Mouse (Mus musculus): Measurements from ENCODE around the gene Dnajb5. TPM values are rescaled to one million over a fixed set of nuclear protein-coding genes. Genes with fewer than 3 reads are reported as not detected.

The Dnajb5 gene
- polyA plus RNA-seq, 1 experiment from 2014 or later, result 7.3 TPM

DNA sequence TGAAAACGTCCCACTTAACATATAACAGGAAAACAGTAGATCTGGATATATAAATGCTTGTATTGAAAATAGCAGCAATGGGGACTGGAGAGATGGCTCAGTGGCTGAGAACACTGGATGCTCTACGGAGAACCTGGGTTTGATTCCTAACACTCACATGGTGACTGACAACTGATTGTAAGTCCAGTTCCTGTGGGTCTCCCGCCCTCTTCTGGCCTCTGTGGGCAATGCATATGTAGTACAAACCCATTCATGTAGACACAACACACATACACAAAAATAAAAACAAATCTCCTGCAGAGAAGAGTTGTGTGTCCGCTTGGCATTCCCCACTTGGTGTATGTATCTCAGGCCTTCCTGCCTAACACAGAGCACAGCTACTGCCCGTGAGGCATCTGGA is 21.4 kb upstream of the Dnajb5 start:
- ATAC-seq (ENCODE audit: insufficient number of reproducible peaks, low FRiP score, low TSS enrichment, low read depth) (no peak), DNase-seq (ENCODE audit: low spot score) (no peak)
- H3K4me2 ChIP-seq (ENCODE audit: low read depth, severe bottlenecking), result no peak overlapping the region
- H3K27ac ChIP-seq (replicated peaks; ENCODE audit: low read depth, low read length), result no peak overlapping the region
- 81% methylated on average over 5 of the region's 5 CpGs for WGBS
- no peaks in the 10 kb centered on the region for H3K27me3 ChIP-seq (ENCODE audit: control insufficient read depth, insufficient read depth, low read length)
- H3K9ac ChIP-seq (ENCODE audit: low read length), result no peak overlapping the region
- H3K36me3 ChIP-seq (ENCODE audit: control insufficient read depth, insufficient read depth, low read length), result no peaks in the 10 kb centered on the region
- no peak overlapping the region for H3K4me3 ChIP-seq (ENCODE audit: low read depth, low read length)
- H3K9me3 ChIP-seq (ENCODE audit: control insufficient read depth, low read length), result no peaks in the 10 kb centered on the region
- H3K4me1 ChIP-seq (ENCODE audit: control insufficient read depth, insufficient read depth, low read length), result no peaks in the 10 kb centered on the region

DNA sequence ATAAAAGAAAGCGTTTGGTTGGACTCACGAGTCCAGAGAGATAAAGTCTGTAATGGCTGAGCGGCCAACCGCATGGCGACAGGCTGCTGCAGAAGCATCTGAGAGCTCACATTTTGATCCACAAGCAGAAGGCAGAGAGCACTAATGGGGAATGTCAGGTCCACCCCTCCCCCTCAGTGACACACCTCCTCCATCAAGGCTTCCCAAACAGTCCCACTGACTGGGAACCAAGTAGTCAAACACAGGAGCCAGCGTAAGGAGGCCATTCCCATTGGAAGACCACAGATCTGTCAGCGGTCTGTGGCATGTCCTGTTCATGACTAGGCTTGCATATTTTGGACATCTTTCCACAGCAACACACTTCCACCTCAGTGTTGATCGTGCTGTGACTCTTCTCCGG is 20.7 kb upstream of the Dnajb5 start:
- Histone ChIP-seq H3K36me3 (ENCODE audit: control insufficient read depth, insufficient read depth, low read length) (no peaks in the 10 kb centered on the region), H3K4me2 (ENCODE audit: low read depth, severe bottlenecking) (no peak overlapping the region), H3K4me3 (ENCODE audit: low read depth, low read length) (no peak overlapping the region), H3K27me3 (ENCODE audit: control insufficient read depth, insufficient read depth, low read length) (no peaks in the 10 kb centered on the region), H3K9me3 (ENCODE audit: control insufficient read depth, low read length) (no peaks in the 10 kb centered on the region), H3K27ac (replicated peaks; ENCODE audit: low read depth, low read length) (no peak overlapping the region), H3K4me1 (ENCODE audit: control insufficient read depth, insufficient read depth, low read length) (no peaks in the 10 kb centered on the region), H3K9ac (ENCODE audit: low read length) (no peak overlapping the region)
- no peak for DNase-seq (ENCODE audit: low spot score)
- no peak for ATAC-seq (ENCODE audit: insufficient number of reproducible peaks, low FRiP score, low TSS enrichment, low read depth)
- WGBS, result 90% methylated on average over 9 of the region's 9 CpGs

DNA sequence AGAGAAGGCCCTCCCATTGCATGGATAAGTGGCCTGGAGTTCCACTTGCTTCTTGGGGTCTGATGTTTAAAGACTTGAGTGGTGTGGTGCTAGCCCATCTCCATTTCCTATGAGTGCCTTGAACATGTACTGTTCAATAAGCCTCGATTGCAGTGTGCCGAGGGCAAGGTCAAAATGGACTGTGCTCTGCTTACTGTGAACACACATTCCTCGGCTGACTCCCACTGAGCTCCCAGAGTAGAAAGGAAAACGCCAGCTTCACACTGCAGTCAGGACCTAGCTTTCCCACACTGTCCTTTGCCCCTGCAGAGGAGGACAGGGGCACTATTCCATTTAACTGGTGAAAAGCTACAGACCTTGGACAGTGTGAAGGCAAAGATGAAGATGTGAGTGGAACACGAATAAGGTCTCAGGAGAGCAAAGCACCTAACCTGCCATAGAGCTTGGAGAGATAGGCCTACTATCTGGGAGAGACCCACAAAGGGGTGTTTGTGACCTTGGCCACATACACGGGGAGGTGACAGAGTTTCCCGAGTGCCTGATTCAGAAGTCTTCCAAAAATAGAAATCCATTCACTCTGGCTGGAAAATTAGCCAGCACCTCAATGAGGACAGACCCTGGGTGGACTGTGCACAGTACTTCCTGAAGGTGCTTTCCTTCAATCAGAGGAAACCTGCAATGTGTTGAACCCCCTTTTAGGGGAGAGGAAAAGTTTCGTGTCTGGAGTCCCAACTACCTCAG is 17.2 kb upstream of the Dnajb5 start:
- no peak overlapping the region for H3K27ac ChIP-seq (replicated peaks; ENCODE audit: low read depth, low read length)
- no peak for DNase-seq (ENCODE audit: low spot score)

DNA sequence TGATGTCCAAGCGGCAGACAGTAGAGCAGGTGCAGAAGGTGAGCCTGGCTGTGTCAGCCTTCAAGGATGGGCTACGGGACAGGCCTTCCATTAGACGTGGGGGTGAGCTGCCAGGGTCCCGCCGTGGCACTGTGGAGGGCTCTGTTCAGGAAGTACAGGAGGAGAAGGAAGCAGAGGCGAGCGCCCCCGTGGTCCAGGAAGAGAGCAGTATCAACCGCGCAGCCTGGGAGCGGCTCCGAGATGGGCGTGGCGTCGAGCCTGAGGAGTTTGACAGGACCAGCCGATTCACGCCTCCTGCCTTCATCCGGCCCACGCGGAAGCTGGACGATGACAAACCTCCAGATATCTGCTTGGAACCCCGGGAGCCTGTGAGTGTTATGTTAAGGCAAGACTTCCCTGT is 16.0 kb upstream of the Dnajb5 start:
- peaks cover 11% of the 10 kb centered on the region for H3K27me3 ChIP-seq (ENCODE audit: control insufficient read depth, insufficient read depth, low read length)
- no peak overlapping the region for H3K4me3 ChIP-seq (ENCODE audit: low read depth, low read length)
- no peak overlapping the region for H3K9ac ChIP-seq (ENCODE audit: low read length)

More for the DNA sequence above, 17.2 kb upstream of the Dnajb5 start:
- no peak overlapping the region for H3K4me2 ChIP-seq (ENCODE audit: low read depth, severe bottlenecking)
- no peak for ATAC-seq (ENCODE audit: insufficient number of reproducible peaks, low FRiP score, low TSS enrichment, low read depth)
- H3K4me1 ChIP-seq (ENCODE audit: control insufficient read depth, insufficient read depth, low read length), result no peaks in the 10 kb centered on the region
- H3K9ac ChIP-seq (ENCODE audit: low read length), result no peak overlapping the region
- no peak overlapping the region for H3K4me3 ChIP-seq (ENCODE audit: low read depth, low read length)
- H3K36me3 ChIP-seq (ENCODE audit: control insufficient read depth, insufficient read depth, low read length), result no peaks in the 10 kb centered on the region
- 70% methylated on average over 8 of the region's 8 CpGs for WGBS
- no peaks in the 10 kb centered on the region for H3K9me3 ChIP-seq (ENCODE audit: control insufficient read depth, low read length)
- peaks cover 3% of the 10 kb centered on the region; the same call in 1 of the 2 replicates for H3K27me3 ChIP-seq (ENCODE audit: control insufficient read depth, insufficient read depth, low read length)

DNA sequence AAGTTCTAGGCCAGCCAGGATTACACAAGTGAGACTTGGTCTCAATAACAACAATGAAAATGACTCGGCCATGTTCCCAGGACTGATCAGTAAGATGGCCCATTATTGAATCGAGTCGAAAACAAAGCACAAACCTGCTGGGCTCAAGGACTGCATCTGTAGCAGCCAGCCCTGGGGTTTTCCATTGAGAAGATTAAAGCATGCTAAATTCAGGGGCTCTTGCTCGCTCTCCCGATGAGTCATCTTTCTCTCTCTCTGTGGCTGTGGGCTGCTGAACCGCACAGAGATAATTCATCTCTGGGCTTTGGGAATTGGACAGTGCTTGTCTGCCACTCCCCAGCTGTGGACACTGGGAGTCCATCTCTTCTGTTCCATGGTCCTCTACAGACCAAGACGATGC is 8.2 kb upstream of the Dnajb5 start:
- Histone ChIP-seq H3K36me3 (ENCODE audit: control insufficient read depth, insufficient read depth, low read length) (no peaks in the 10 kb centered on the region), H3K4me3 (ENCODE audit: low read depth, low read length) (no peak overlapping the region), H3K27me3 (ENCODE audit: control insufficient read depth, insufficient read depth, low read length) (peaks cover 8% of the 10 kb centered on the region; the same call in 1 of the 2 replicates), H3K27ac (replicated peaks; ENCODE audit: low read depth, low read length) (no peak overlapping the region), H3K4me2 (ENCODE audit: low read depth, severe bottlenecking) (no peak overlapping the region), H3K9ac (ENCODE audit: low read length) (no peak overlapping the region), H3K9me3 (ENCODE audit: control insufficient read depth, low read length) (no peaks in the 10 kb centered on the region), H3K4me1 (ENCODE audit: control insufficient read depth, insufficient read depth, low read length) (no peaks in the 10 kb centered on the region)
- 90% methylated on average over 7 of the region's 7 CpGs for WGBS
- no peak for ATAC-seq (ENCODE audit: insufficient number of reproducible peaks, low FRiP score, low TSS enrichment, low read depth)
- no peak for DNase-seq (ENCODE audit: low spot score)

More for the DNA sequence above, 16.0 kb upstream of the Dnajb5 start:
- Histone ChIP-seq H3K4me1 (ENCODE audit: control insufficient read depth, insufficient read depth, low read length) (no peaks in the 10 kb centered on the region), H3K27ac (replicated peaks; ENCODE audit: low read depth, low read length) (no peak overlapping the region), H3K4me2 (ENCODE audit: low read depth, severe bottlenecking) (peak overlapping the region; percentile 28; the same call in 1 of the 2 replicates), H3K9me3 (ENCODE audit: control insufficient read depth, low read length) (no peaks in the 10 kb centered on the region), H3K36me3 (ENCODE audit: control insufficient read depth, insufficient read depth, low read length) (no peaks in the 10 kb centered on the region)
- DNase-seq (ENCODE audit: low spot score), result peak; percentile 63
- 9% methylated on average over 22 of the region's 22 CpGs for WGBS
- no peak for ATAC-seq (ENCODE audit: insufficient number of reproducible peaks, low FRiP score, low TSS enrichment, low read depth)

DNA sequence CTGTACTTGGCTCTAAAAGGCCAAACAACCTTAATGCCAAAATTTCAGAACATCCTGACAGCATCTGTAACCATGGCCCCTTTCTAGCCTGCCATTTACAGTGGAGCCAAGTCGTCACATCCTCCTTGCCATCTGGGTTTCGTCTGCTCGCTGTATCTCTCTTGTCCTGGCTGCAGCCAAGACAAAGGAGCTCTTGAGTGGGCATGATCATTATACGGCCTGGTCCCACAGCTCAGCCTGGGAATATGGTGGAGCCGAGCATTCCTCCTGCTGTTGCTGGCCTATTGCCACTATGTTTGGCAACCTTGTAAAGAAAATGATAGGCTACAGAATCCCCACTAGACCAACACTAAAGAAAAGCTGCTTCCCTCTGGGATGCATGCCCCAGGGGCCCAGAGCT is 6.3 kb upstream of the Dnajb5 start:
- H3K4me3 ChIP-seq (ENCODE audit: low read depth, low read length), result no peak overlapping the region
- no peaks in the 10 kb centered on the region for H3K9me3 ChIP-seq (ENCODE audit: control insufficient read depth, low read length)
- DNase-seq (ENCODE audit: low spot score) (no peak), ATAC-seq (ENCODE audit: insufficient number of reproducible peaks, low FRiP score, low TSS enrichment, low read depth) (no peak)
- H3K27me3 ChIP-seq (ENCODE audit: control insufficient read depth, insufficient read depth, low read length), result 0 out of 2 replicates have a peak, but pooled peaks cover 2% of the 10 kb centered on the region
- 80% methylated on average over 5 of the region's 5 CpGs for WGBS
- peaks cover 2% of the 10 kb centered on the region; the same call in 1 of the 2 replicates for H3K4me1 ChIP-seq (ENCODE audit: control insufficient read depth, insufficient read depth, low read length)
- H3K4me2 ChIP-seq (ENCODE audit: low read depth, severe bottlenecking), result no peak overlapping the region
- no peak overlapping the region for H3K9ac ChIP-seq (ENCODE audit: low read length)
- H3K36me3 ChIP-seq (ENCODE audit: control insufficient read depth, insufficient read depth, low read length), result no peaks in the 10 kb centered on the region
- no peak overlapping the region for H3K27ac ChIP-seq (replicated peaks; ENCODE audit: low read depth, low read length)

DNA sequence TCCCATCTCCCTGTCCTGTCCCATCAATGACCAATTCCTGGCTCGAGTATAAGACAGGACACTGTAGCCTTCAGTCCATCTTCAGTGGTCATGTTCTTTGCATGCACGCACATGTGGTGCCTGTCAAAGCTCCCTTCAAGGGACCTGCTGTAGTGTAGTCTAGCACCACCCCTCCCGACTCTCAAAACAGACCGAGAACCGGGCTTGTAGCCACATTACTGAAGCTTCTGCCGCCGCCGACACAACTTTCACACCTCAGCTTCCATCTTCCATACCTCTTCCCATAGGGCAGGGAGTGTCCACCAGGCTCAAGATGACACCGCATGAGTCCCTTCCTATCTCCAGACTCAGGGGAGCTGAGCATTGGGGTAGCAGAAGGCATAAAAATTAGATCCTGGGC is 5.4 kb upstream of the Dnajb5 start:
- H3K4me2 ChIP-seq (ENCODE audit: low read depth, severe bottlenecking), result no peak overlapping the region
- ATAC-seq (ENCODE audit: insufficient number of reproducible peaks, low FRiP score, low TSS enrichment, low read depth) (no peak), DNase-seq (ENCODE audit: low spot score) (no peak)
- H3K4me1 ChIP-seq (ENCODE audit: control insufficient read depth, insufficient read depth, low read length), result peaks cover 5% of the 10 kb centered on the region; the same call in 1 of the 2 replicates
- H3K4me3 ChIP-seq (ENCODE audit: low read depth, low read length), result no peak overlapping the region
- H3K36me3 ChIP-seq (ENCODE audit: control insufficient read depth, insufficient read depth, low read length), result no peaks in the 10 kb centered on the region
- no peak overlapping the region for H3K9ac ChIP-seq (ENCODE audit: low read length)
- no peaks in the 10 kb centered on the region for H3K9me3 ChIP-seq (ENCODE audit: control insufficient read depth, low read length)
- H3K27me3 ChIP-seq (ENCODE audit: control insufficient read depth, insufficient read depth, low read length), result no peaks in the 10 kb centered on the region
- H3K27ac ChIP-seq (replicated peaks; ENCODE audit: low read depth, low read length), result no peak overlapping the region
- 86% methylated on average over 9 of the region's 9 CpGs for WGBS

DNA sequence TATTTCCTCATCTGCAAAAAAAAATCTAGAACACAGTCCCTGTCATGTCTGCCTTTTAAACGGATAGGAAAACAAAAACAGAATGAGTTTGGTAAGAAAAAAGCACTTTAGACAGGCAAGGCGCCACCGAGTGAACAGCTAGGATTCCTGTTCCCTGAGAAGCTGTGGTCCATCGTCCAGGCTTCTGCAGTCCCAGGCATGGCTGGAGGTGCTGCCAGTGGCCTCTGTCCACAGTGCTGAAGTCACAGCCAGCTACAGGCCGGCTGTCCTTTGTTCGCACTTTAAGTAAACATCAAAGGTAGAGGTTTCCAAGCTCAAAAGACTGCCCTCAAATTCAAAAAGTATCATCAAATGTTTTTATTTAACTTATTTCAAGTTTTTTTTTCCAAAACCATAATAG is 4.6 kb upstream of the Dnajb5 start:
- WGBS, result 7% methylated on average over 6 of the region's 6 CpGs
- ATAC-seq (ENCODE audit: insufficient number of reproducible peaks, low FRiP score, low TSS enrichment, low read depth) (no peak), DNase-seq (ENCODE audit: low spot score) (peak; percentile 68)
- no peaks in the 10 kb centered on the region for H3K9me3 ChIP-seq (ENCODE audit: control insufficient read depth, low read length)
- H3K4me1 ChIP-seq (ENCODE audit: control insufficient read depth, insufficient read depth, low read length), result peaks cover 6% of the 10 kb centered on the region; the same call in 1 of the 2 replicates
- H3K4me2 ChIP-seq (ENCODE audit: low read depth, severe bottlenecking), result no peak overlapping the region
- H3K27me3 ChIP-seq (ENCODE audit: control insufficient read depth, insufficient read depth, low read length), result no peaks in the 10 kb centered on the region
- no peak overlapping the region for H3K9ac ChIP-seq (ENCODE audit: low read length)
- H3K27ac ChIP-seq (replicated peaks; ENCODE audit: low read depth, low read length), result no peak overlapping the region
- no peaks in the 10 kb centered on the region for H3K36me3 ChIP-seq (ENCODE audit: control insufficient read depth, insufficient read depth, low read length)
- no peak overlapping the region for H3K4me3 ChIP-seq (ENCODE audit: low read depth, low read length)

Measured in limb, embryonic 11.5 days (tissue).